Mouse (Mus musculus) skeletal muscle tissue, postnatal 0 days (tissue): ENCODE data around the gene Bmp5. TPM values are rescaled to one million over a fixed set of nuclear protein-coding genes. Genes with fewer than 3 reads are reported as not detected.

Experiments
- microRNA-seq, 2 experiments: library from miRNA; unstranded; fragments of <30 nt; microRNA quantifications; one replicate each; pipeline ENCODE4; 2016
- polyA plus RNA-seq: library from polyadenylated mRNA; unstranded; fragments of >200 nt; fragmentation: Nextera tagmentation; extraction: Ambion mirVana; gene quantifications from 2 replicates; pipeline ENCODE4 v1.2.1, GENCODE M21; 2015

Bmp5 gene
- 3.0 and 3.1 TPM in 2 replicates for polyA plus RNA-seq

GRCm38 (mm10) chr9:75775129-75775845, at the start of gene Bmp5:
Gene Bmp5, plus strand, starts transcription at chr9:75775364.

Small RNA genes within 50 kb of the gene (microRNA-seq; reads per million reads assigned to microRNA genes)
- 0 reads per million in 2 experiments for gene Gm44355

Other genes starting within 250 kb of the Bmp5 start
- 35.3 and 50.9 TPM in 2 replicates for gene Tmod3, start 215.7 kb upstream of the Bmp5 start, polyA plus RNA-seq
- 23.2 and 32.8 TPM in 2 replicates for gene Tmod2, start 164.0 kb upstream of the Bmp5 start, polyA plus RNA-seq
- 39.1 and 39.2 TPM in 2 replicates for gene Lysmd2, start 149.6 kb upstream of the Bmp5 start, polyA plus RNA-seq
- 1.2 and 1.6 TPM in 2 replicates for gene Scg3, start 91.3 kb upstream of the Bmp5 start, polyA plus RNA-seq
- gene Hmgcll1, start 239.5 kb downstream of the Bmp5 start, polyA plus RNA-seq: 0.35 and 0.44 TPM in 2 replicates